Mouse (Mus musculus) monocyte, adult 5-6 weeks (primary cell): ENCODE results near the gene Limch1. TPM values are rescaled to one million over a fixed set of nuclear protein-coding genes. Genes with fewer than 3 reads are reported as not detected.

Source experiments
- ATAC-seq: fragments of 153-309, 156-312 bp; replicated peaks from 2 replicates; pipeline ENCODE4 v1.8.0; 2017; ENCODE audit warnings: mild to moderate bottlenecking; ENCODE audit not compliant: low TSS enrichment, insufficient number of reproducible peaks, severe bottlenecking, poor library complexity, low FRiP score
- total RNA-seq: library from RNA; stranded (forward); fragments of 200-1000, 200-491, 200-594 nt; gene quantifications from 3 replicates; pipeline ENCODE4 v1.2.3, GENCODE M21; 2017

The Limch1 gene
- total RNA-seq, 1 experiment from 2014 or later, result not detected

DNA sequence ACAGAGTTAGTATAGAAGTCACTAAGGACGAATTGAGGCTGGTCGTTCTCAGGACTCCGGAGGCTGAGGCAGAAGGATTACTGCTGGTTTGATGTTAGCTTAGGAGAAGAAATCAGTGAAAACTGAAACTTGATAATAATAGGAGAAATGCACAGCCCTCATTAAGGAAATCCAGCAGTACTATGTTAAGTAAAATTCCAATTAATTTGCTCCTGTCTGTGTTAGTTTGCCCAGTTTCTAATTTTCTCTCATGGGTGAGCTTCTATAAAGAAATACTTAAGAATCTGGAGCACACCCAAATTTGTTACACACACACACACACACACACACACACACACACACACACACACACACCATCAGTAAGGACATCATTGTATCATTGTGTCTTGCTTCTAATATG is 69.0 kb downstream of the Limch1 start:
- ATAC-seq, result no peak

DNA sequence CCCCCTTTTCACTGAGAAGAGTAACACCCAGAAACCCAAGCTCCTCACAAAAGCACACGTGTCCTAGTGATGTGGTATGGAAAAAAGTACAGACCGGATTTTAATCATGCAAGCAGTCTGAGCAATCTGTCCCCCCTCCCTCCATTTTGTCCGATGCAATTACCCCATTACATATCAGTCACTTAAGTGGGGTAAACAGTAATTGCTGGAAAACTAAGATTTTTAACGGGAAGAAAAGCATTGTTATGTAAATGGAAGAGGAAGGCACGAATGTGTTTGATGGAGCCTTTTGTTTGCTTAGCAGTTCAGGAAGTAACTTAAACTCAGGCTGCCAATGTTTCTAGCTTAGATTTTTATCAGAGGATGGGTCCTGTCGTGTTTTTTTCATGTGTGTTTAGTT is 70.2 kb downstream of the Limch1 start:
- no peak for ATAC-seq

DNA sequence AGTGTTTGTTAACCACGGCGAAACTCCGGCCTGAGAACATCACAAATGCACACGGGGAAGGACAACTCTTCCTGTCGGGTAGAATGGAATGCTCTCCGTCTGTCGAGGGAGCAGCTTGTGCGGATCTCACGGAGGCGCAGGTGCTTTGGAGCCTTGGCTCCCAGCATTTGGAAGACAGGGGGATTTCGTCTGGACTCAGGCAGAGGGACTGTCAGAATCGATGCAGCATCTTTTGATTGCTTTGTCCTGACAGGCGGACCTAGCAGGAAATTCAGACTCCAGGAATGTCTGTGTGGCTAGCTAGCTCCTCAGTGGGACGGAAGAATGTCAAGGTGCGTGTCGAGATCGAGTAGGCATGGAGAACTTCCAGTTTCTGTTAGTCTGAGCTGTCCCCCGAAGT is 71.1 kb downstream of the Limch1 start:
- no peak for ATAC-seq

DNA sequence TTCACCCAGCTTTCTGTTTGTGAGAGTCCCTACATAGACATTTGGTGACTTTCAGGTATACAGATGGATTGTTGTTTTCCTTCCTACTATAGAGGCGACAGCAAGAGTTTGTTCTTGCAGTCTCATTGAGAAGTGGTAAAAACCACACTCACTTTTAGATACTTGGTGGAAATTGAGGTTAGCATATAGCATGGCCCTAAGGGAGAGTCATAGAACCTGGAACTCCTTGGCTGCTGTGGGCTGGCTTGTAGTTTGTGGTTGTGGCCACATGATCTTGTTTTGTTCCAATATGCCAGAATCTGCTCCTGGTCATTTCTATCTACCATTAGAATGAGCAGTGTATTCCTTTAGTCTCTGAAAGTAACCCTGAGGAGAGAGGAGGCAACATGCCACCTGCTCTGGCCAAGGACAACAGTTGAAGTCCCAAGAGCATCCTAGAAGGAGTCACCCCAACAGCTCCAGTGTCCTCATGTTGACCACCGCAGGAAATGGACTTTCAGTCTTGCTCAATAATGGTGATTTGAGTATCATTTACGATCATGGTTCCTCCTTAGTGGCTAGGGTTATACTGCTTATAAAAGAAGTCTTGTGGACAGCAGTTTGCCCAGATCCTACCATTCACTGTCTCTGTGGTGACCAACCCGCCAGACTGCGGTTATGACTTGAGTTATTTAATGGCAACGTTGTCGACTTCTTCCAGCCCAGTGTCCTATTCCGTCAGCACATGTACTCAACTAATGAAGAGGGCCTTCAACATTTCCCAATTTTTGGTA is 71.7 kb downstream of the Limch1 start:
- ATAC-seq, result no peak

DNA sequence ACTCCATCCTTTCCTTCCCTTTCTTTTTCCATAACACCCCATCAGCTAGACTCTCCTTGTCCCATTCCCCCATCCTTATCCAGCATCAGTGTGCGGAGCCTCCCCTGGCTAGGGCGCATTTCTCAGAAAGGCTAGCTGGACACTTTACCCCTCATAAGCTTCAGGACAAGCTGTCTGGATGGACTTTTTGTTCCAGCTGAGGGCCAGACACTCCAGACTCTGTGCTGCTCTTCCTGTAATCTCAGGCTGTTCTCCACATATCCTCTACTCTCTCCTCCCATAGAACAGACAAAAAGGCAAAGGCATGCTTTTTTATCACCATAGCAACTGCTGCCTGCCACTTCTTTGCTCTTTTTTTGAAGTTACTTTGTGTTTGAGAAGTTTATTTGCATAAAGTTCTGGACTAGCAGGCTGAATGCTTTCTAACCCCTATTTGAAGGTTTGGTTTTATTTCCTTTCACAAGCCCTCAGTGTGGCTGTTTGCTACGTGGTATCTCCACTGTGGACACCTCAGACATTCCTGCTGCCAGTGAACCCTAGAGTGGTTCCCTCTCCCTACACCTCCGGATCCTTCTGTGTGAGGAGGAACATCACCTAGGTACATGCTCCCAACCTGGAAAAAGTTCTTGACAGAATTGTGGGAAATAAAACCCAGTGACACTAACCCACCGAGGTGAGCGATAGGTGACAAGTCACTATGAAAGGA is 77.0 kb downstream of the Limch1 start:
- no peak for ATAC-seq

DNA sequence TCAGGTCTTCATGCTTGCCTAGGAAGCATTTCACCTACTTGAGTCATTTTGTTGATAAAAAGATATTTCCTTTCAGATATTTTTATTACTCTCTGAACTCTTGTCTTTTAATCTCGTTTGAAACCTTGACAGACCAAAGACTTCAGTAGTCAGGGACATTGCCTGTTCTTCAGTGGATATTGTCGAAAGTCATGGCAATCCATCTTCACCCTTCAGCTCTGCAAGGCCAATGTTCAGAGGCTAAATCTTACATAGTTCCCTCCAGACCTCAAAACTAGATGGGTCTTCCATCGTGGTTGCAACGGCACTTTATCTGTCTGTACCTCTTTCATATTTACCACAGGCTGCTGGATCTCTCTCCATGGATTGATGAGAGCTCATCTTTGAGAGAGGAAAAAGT is 80.0 kb downstream of the Limch1 start:
- no peak for ATAC-seq

DNA sequence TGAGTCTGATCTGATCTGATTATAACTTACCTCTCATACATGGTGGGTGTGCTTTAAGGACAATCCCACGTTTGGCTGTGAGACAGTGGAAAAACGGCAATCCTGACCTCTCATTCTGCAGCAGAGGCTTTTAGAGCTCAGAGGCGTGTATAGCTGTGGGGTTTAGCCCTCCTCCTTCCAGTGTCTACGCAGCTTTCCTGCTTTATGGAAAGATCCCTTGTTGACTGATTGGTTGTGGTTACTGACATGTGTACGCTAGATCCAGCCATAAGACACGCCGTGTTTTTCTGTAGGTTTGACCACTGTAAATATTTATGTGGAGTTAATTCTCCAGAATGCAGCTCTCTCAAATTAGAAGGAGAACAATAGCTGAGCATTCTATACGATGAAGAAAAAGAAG is 81.2 kb downstream of the Limch1 start:
- ATAC-seq, result no peak

DNA sequence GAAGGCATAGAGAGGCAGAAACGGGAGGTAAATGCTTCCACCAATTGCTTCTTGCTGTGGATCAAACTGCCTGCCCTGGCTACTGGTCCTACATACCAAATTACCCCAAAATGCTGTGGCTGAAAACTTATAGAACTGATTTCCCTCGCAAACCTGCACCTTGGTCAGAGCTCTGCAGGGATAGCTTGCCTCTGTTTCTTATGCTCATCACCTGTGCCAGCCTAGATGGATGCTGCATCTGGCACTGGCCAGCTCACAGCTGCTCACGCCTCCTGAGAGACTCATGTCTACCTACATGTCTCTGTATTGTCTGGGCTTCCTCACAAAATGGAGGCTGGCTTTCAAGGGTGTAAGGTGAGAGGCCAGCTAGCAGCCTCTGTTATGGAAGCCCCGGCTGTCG is 83.9 kb downstream of the Limch1 start:
- no peak for ATAC-seq

DNA sequence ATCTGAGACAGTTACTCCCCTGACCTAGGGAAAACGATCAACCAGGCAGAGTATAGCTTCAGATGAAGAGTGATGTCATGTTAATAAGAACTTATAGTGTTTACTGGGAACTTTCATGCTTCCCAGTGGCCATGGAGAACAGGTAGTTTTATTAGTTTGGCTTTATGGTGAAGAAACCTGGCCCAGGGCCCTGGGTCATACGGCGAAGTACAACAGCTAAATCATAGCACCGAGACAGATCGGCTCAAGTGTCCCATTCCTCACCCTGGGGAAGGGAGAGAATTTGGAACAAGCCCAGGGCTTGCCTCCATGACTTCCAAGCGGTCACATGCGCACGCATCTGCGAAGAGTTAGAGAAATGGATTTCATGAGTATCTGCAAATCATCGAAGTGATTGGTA is 84.6 kb downstream of the Limch1 start:
- no peak for ATAC-seq

DNA sequence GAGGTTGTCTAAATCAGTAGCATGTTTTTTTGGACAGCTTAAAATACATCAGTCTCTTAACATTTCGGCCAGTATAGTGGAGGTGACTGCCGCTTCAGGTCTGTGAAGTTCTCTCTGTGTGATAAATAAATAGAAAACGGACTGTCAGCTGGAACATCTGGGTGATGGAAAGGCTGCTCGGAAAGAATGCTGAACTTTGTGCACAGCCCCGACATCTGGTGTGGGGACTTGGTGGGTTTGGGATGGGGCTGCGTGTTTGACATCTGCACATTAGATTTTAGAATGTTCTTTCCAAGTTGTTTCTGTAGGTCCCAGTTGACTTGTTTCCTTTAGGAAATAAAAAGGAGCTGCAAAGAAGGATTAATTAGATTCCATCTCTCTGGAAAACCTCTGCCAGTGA is 89.1 kb downstream of the Limch1 start:
- ATAC-seq, result no peak

DNA sequence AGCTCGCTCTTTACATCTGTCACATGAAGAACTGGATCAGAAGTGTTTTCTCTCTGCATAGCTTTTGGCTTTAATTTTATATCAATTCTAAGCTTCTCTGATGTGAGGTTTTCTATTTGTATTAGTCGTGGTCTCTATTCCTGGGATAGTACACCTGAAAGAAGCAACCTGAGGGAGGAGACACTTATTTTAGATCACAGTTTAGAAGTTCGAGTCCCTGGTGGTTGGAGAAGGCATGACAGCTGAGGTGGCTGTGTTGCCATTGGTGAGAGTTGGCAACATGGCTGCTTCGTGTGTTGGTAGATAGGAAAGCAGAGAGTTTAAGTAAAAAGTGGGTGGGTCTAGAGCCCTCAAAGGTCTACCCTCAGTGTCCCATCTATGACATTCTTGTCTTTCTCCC is 91.3 kb downstream of the Limch1 start:
- ATAC-seq, result no peak

DNA sequence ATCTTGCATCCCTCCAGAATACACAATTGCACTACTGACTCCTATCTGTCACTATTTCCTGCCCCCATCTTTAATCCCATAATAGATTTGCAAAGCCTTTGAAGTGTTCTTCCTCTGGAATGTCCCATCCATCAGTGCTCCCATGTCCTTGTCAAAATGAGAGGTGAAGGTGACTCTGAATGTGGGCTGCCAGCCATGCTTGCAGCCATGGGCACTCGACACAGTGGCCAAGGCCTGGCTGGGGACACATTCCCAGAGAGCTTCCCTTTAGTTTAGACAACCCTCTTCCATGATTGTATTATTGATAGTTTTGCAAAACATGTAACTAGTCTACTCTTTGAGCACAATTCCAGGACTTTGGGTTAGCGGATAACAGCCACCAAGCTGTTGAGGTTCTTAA is 96.3 kb downstream of the Limch1 start:
- no peak for ATAC-seq

DNA sequence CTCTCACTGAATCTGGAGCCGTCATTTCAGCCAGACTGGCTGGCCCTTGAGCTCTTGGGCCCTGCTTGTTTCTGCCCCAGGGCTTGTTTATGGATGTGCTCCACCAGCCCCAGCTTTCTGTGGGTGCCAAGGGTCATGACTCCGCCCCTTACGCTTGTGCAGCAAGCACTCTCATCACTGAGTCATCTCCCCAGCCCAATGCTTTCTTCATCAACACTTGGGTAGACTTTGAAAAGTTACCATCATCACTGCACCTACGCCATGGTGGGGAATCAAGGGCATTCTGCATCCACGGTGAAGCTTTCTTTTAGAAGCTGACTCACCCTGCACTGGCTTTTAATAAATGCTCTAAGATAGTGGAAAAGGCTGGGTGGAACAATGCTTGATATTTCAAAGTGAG is 97.1 kb downstream of the Limch1 start:
- ATAC-seq, result no peak

DNA sequence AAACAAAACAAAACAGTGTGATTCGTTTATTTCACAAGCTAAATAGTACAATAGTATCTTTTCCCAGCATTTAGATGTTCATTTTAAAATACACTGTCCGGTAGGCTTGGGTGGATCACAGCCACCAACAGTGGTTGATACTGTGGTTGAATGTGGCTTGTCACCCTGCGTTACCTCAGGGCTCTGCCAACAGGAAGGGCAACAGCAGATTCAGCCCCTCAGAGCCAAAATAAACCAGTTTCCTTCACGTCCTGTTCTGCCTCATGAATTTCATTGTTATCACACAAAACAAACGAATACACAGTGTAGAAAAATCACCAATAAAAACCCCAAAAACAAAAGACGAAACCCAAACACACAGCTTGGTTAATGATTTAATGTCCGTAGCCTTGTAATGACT is 102.5 kb downstream of the Limch1 start:
- ATAC-seq, result no peak

DNA sequence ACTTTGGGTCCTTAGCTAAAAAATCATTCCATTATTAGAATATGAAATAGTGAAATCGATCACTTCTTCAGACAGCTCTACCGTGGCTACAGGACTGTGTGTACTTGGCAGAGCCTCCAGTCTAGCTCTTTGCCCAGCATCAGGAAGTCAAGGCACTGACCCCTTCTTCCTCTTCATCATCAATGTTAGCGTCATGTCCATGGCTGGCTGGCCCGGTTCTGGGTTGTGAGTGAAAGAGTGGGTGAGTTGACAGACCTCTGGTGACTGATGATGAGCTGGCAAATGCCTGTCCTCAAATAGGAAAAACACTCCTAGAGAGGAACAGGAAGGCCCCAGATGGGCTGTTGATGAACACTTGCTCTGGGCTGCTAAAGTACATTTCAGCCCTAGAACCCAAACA is 103.5 kb downstream of the Limch1 start:
- ATAC-seq, result no peak

DNA sequence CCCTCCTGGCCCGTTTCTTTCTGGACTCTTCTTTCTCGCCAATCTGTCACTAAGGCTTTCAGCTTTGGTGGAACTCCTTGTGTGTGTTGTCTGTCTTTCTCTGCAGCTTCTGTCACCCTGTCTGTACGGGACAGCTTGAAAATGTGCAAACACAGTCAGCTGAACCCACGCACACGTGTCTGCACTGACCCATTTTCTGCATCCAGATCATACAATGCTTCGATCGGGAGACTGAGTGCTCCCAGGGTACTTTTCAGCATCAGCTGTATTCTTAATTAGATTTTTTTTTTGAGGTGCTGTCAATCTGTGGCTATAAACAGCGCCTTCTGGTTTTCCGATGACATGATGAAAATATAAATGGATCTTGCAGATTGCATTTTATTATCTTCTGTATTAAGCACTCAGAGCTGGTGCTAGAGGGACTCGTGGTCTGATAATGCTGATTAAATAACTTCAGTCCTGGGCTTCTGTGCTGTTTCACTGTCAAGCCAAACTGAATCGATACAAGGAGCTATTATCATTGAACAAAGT is 105.2 kb downstream of the Limch1 start:
- ATAC-seq, result no peak

DNA sequence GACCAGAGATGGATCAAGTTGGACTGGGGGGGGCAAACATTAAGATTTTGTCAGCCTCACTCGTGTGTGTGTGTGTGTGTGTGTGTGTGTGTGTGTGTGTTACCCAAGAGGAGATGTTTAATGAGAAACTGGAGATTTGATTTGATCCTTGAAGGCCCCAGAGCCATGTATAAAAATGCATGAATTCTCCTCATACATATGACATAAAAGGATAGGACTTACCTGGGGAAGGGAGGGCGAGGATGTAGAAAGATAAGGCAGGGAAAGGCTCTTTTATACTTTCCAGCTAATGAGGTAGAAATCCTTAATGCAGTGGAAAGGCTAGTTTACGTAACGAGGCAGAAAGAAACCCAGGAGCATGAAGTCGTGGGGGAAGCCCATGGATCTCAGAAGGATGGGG is 106.1 kb downstream of the Limch1 start:
- no peak for ATAC-seq

DNA sequence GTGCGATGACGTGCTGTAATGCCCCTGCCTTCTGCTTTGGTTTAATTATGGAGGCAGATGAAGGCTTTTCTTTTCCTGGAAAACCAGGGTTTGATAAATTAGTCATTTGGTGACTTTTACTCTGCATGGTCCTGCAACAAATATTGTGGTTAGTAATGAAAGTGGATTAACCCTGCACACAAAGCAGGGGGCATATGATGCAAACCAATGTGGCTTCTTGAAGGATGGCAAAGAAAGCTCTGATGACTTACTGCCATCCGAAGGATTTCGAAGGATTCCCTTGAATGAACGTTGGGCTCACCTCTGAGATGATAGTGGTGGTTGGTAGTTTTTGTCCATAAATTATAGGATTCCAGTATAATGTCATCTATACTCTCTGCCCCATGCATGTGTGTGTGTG is 108.6 kb downstream of the Limch1 start:
- no peak for ATAC-seq

DNA sequence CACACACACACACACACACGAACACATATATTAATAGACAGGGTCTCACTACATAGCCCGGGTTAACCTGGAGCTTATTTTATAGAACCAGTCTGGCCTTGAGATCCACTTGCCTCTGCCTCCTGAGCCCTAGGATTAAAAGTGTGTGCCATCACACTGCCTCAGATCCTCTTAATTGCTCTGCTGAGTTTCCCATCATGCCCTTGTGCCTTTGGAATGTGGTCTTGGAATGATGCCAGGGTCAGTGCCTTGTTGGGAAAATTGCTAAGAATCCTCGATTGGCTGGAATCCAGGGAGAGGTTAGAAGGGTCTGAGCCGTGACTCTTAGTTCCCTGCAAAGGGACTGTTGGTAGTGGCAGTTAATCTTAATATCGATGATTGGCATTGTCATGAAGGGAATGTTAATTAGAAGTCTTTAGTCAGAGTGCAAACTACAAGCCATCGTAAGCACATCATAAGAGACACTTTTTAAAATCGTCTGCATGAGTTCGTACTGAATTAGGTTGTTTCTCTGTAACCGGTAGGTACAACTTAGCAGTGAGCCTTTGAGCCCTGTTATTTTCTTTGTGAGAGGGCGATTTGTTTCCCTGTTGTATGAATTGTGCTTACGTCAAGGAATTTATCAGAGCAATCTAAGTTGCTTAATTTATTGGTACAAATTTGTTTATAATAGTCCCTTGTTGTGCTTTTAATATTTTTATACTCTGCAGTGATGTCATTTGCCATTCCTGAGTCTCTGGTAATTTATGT is 109.9 kb downstream of the Limch1 start:
- no peak for ATAC-seq

DNA sequence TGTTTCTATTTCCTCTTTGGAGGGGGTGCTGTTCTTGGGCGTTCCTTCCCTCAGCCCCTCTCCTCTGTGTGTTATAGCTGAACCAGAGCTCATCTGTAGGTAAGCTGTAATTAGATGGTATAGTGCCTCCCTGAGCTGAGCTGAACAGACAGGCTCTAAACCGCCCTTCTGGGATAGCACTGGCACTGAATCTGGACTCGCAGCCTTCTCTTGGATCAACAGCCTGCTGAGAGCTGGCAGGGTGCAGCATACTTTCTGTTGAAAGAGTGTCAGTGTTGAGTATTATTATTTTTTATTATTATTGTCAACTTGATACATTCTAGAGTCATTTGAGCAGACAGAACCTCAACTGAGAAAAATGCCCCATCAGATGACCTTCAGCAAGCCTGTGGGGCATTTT is 113.9 kb downstream of the Limch1 start:
- no peak for ATAC-seq
